Mouse (Mus musculus) embryo, embryonic 9.5 days (tissue): ENCODE data around the gene Ccnd1.
"Not testable (repeated sequence)": the region's sequence is repeated elsewhere in the genome, so short reads cannot be mapped to it uniquely, and the experiment has no call there.

Source experiments
- DNase-seq: peaks from one replicate; pipeline ENCODE4 v3.0.0-alpha.2; 2017; ENCODE audit errors: extremely low spot score

Ccnd1 gene

GRCm38 (mm10) chr7:144907793-144908192 lies 31.9 kb downstream of the Ccnd1 start:
- DNase-seq: peak; percentile 28

- DNase-seq: peak; percentile 69
These were observed 32.9 kb downstream of the Ccnd1 start for GRCm38 (mm10) chr7:144906708-144907397.

DNA sequence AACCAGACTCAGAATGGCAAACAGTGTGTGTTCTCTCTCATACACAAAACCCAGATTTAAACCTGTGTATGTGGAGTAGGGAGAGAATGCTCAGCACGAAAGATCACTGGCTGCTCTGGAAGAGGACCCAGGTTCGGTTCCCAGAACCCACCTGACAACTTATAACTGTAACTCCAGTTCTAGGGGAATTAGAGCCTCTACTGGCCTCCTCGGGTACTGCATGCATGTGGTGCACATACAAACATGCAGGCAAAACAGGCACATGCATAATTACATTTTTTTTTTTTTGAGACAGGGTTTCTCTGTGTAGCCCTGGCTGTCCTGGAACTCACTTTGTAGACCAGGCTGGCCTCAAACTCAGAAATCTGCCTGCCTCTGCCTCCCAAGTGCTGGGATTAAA lies 34.2 kb downstream of the Ccnd1 start:
- DNase-seq: not testable (repeated sequence)

DNA sequence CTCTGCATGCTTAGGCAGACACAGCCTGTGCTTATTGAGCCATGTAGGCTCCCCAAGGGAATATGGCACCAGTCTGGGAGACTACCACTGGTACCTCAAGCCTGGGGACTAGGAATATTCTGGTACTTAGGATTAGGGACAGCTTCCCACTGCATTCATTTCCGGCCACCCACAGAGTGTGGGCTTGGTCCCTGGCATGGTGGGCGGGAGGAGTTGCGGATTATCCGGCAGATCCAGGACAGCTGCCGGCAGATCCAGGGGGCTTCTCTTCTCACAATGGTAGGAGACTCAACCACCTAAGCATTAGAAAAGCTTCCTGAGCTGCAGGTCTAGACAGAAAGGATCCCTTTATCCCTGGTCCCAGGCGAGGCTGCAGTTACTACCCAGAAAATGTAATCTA lies 41.2 kb downstream of the Ccnd1 start:
- DNase-seq: no peak

DNA sequence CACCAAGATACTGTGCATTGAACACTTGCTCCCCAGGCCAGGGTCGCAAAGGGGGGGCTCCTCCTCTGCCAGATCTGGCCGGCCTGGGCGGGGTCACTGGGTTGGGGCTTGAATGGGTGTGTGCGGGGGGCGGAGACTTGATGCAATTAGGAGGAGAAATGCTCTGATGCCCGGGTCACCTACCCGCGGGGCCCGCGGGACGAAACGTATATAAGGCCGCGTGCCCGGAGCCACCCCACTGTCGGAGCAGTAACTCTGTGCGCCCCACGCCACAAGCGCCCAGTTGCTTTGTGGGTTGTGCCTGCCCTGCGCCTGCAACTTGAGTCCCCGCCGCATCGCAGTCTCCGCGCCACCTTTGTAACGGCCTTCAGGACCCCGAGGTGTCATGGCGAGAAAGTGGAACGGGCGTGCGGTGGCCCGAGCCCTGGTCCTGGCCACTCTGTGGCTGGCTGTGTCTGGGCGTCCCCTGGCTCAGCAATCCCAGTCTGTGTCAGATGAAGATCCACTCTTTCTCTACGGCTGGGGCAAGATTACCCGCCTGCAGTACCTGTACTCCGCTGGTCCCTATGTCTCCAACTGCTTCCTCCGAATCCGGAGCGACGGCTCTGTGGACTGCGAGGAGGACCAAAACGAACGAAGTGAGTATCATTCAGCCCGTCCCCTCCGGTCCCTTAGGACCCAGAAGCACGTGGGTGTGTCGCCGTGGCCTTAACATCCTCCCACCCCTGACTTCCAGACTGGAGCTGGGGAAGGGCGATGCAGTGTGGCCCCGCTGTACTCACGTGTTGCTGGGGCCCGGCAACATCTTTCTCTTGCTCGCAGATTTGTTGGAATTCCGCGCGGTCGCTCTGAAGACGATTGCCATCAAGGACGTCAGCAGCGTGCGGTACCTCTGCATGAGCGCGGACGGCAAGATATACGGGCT lies 43.2 kb downstream of the Ccnd1 start, which contains the start of gene Fgf15:
Gene Fgf15, plus strand, starts transcription at position 238 of the 925 bp plus-strand sequence.
- DNase-seq: peak; percentile 56

DNA sequence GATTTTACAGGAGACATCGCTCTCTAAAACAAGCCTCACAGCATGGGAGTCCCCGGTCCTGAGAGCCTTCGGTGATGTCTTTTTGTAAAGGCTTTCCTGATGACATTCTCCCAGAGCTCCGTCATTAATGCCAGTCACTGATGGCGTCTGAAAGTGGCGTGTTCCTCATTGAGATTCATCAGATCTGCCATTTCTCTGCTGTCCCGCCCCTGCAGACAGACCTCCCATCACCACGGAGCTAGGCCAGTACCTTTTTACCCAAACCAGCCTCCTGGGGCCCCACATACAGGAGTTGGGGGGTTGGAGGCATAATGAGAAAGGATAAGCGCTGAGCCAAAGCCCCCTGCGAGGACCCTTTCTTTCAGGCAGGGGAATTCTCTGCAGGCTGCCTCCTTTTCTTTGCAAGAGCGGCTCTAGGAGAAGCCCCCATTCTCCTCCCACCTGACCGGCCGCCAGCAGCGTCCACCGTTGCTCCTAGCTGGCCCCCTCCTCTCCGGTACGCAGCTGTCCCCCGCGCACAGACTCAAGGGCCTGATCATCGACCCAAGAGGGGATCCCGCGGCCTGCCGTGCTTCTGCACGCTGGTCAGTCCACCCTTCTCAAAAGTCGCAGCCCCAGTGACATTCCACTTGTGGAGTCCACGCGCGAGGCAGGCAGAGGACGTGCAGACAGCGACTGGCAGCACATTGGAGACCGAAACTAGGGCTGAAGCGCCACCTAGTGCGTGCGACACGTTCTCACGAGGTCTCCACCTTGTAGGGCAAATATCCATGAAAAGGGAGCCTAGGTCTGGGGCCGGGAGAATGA lies 44.2 kb downstream of the Ccnd1 start:
- peak; percentile 87 for DNase-seq

DNA sequence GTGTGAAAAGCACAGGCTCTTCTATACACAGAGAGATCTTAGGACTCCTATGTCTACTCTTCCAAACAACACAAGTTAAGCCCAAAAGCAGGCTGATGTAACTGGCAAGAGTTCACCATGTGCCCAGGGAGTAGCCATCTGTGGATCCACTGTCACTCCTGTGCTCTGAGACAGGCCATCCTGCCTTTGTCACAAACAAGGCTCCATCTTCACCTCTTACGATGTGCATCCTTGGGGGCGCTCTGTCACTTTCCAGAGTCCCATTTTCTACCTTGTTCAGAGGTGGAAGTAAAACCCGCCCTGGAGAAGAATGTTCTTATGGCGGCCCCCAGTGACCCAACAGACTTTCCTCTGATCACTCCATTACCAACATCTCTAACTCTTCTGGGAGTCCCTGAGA lies 45.0 kb downstream of the Ccnd1 start:
- DNase-seq: peak; percentile 46

GRCm38 (mm10) chr7:144894191-144894590 lies 45.5 kb downstream of the Ccnd1 start:
- DNase-seq: peak; percentile 41

GRCm38 (mm10) chr7:144892322-144892721 lies 47.4 kb downstream of the Ccnd1 start:
- DNase-seq: no peak

DNA sequence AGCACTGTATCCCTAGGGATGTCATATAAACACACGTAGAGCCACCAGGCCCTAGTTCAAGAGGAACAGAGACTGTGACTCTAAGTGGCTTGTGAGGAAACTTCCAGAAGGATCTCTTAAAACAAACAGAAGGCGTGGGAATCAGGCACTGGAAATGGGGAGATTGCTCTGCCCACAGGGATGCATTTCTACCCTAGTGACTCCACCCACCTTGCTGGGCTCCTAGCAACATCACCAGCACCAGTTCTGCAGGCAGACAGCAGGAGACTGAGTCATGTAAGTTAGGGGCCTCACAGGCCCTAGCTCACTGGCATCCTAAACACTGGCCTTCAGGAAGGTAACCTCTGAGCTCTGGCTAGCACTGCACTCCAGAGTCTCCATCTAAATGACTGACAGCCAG lies 47.9 kb downstream of the Ccnd1 start:
- no peak for DNase-seq

DNA sequence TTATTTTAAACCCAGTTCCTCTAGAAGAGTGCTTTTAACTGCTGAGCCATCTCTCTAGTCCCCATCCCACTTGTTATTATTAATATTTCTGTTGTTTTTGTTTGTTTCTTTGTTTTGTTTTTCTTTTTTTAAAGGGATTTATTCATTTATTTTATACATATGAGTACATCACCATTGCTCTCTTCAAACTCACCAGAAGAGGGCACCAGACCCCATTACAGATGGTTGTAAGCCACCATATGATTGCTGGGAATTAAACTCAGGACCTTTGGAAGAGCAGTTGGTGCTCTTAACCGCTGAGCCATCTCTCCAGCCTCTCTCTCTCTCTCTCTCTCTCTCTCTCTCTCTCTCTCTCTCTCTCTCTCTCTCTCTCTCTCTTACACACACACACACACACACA lies 49.1 kb downstream of the Ccnd1 start:
- DNase-seq: not testable (repeated sequence)

DNA sequence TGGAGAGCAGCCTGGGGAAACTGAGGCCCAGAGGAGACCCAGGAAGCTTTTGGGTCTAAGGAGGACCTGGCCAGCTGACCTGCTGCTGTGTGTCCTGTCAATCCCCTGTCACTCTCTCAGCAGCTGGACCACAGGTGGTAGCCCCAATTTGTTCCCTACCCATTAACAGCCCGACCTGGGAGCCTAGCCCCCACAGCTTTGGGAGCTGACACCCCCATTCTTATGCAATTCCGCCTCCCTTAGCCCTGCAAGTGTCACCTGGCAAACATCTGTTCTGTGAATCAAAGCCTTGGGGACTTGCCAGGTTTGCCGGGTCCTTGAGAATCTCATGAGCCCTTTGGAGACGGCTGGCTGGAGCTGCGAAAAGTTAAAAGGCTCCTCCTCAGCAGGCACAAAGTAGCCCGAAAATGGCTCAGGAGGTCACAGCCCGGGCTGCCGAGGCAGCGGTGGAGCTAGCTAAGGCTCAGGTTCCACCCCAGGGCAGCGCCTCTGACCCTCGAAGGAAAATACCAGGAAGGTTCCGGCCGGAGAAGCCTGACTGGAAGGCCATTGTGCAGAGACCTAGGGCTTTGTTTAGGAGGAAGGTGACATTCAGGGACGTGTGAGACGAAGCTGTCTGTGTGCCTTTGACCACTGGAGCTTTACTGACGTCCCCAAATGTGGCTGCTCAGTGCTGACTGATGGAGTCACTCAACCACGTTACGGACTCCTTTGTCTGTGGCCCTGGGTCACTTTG lies 51.0 kb downstream of the Ccnd1 start:
- DNase-seq: peak; percentile 39

- DNase-seq: no peak
These were observed 52.1 kb downstream of the Ccnd1 start for GRCm38 (mm10) chr7:144887672-144888071.

GRCm38 (mm10) chr7:144883106-144883505 lies 56.6 kb downstream of the Ccnd1 start:
- no peak for DNase-seq
